Mouse (Mus musculus) layer of hippocampus, adult 8-10 months (tissue): ENCODE results near the gene Atp6v1c2. TPM values are rescaled to one million over a fixed set of nuclear protein-coding genes. Genes with fewer than 3 reads are reported as not detected.

Experiments used
- DNase-seq, 2 experiments: peaks; one replicate each; pipeline ENCODE4 v3.0.0; 2022; ENCODE audit warnings: low spot score in 2 of 2
- total RNA-seq, 4 experiments: library from RNA; stranded (reverse); gene quantifications; 2 replicates each; pipeline ENCODE4 v1.2.4; 2022

Atp6v1c2 gene
- 1 to 10 TPM; 2.2 to 3.6 (median 3.0) TPM for total RNA-seq

DNA sequence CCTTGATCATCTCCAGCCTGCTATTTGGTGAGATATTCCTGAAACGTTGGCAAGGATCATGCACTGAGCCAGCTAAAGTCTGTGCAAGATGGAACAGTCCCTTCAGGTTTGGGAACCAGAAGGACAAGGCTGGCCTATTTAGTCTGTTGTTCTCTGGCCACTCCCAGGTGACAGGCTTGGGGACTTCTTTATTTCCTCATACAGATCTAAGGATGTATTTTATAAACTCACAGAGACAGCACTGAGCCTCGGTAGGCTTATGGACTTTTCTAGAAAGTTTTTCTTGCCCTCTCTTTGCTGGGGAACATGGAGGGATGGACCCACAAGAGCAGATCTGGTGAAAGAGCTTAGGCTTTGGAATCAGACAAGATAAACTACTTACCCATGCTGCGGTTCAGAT lies at the start of gene Atp6v1c2:
Atp6v1c2 (minus strand) TSS at position 101 of the 400 bp plus-strand sequence.
- no peak for DNase-seq

GRCm38 (mm10) chr12:17376521-17376920 lies 47.4 kb upstream of the Atp6v1c2 start:
- DNase-seq, result no peak

DNA sequence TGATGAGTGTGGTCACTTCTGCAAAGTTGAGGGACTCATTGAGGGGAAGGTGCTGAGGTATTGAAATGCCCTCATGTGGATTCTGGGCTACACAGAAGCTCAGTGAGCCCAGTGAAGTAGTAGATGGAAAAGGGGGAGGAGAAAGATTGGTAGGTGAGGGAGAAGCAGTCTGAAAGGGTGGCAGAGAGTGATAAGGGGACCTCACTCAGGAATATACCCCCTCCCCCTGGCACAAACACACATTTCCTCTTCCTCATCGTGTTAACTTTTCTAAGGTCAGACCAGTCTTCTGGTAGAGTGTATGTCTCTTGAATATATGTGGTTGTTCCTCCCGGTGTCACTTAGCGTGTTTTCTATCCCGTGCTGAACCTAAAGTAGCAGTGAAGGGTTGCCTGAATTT lies 46.1 kb upstream of the Atp6v1c2 start:
- DNase-seq, result no peak

- DNase-seq, result no peak
Measured at GRCm38 (mm10) chr12:17373470-17373975, 44.4 kb upstream of the Atp6v1c2 start.

- no peak for DNase-seq
Measured at GRCm38 (mm10) chr12:17372696-17373095, 43.5 kb upstream of the Atp6v1c2 start.

DNA sequence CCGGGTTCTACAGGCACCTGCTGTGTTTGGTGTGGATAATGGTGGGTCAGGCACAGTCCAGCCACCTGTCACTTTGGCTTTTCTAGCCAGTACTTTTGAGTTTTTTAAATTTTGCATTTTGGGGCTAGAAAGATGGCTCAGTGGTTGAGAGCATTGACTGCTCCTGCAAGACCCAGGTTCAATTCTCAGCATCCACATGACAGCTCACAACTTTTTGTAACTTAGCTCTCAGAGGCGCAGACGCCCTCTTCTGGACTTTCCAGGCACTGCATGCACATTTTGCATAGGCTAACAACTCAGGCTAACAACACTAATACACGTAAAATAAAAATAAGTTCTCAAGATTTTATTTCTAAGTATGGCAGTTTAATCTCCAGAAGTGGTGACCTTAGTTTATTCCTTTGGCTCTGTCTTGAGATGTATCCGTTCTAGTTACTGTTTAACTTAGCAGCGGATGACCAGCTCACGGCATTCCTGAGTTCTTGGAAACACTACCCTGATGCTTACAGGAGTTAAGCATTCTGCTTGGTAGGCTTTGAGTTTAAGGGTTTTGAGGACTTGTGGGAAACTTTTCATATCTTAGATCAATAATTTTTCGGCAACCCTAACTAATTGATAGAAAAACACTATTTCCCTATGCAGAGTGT lies 42.6 kb upstream of the Atp6v1c2 start:
- no peak for DNase-seq

DNA sequence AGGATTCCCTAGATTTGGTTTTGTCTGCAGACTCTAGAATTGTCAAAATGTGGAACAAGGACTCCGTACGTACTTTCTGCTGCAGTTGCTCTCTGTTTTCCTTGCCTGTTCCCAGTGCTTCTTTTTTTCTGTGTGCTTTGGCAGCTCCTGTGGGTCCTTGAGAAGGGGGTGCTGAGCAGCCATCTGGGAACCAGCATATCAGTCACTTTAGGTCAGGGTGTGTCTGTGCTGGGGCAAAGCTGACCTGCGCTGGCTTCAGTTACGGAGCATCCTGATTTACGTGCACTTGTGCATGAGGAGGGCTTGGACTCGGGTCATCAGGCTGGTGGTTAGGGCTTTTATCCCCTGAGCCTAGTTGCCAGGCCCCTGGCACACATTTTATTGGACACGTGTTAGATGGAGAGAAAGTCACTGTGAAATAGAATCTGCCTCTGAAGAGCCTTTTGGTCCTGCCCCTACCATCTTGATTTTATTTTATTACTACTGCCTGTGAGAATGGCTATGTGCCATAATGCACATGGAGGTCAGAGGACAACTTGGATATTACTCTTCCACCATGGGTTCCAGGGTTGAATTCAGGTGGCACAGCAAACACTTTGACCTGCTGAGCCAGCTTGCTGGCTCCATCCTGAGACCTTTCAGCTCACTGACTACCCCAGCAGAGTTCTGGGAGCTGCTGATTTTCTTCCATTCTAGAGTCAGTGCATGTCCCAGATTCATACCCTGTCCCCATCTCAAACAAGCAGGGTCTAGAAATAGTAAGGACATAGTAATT lies 40.6 kb upstream of the Atp6v1c2 start:
- DNase-seq, result no peak

DNA sequence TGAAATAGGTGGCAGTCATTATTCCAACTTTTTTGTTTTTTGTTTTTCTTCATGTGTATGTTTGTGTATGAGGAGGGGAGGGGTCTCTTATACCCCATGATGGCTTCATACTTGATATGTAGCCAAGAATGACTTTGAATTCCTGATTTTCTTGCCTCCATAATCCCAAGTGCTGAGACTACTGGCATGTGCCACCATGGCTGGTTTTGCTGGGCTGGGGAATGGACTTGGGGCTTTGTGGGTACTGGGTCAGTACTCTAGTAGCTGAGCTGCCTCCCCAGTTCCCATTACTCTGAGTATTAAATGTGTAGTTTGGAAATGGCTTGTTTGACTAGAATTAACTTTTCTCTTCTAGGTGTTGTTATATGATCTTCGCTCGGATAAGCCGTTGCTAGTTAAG lies 40.0 kb upstream of the Atp6v1c2 start:
- DNase-seq, result no peak

DNA sequence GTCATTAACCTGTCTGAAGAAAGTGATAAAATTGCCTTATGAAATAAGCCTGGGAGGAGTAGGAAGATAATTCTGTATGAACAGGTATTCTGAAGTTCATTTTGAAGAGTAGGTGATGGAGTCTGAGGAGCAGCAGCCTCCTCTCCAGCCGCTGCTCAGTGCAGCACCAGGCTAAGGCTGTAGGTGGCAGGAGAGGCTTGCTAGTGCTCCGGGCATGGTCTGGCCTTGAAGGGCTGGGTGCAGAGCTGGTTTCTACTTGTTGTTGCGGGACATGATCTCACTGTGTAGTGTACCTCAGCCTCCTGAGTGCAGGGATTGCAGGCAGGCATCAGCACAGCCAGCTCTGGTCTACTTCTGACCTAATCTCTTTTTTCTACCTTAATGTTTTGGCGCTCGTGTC lies 37.8 kb upstream of the Atp6v1c2 start:
- peak; percentile 35 to 49 for DNase-seq

DNA sequence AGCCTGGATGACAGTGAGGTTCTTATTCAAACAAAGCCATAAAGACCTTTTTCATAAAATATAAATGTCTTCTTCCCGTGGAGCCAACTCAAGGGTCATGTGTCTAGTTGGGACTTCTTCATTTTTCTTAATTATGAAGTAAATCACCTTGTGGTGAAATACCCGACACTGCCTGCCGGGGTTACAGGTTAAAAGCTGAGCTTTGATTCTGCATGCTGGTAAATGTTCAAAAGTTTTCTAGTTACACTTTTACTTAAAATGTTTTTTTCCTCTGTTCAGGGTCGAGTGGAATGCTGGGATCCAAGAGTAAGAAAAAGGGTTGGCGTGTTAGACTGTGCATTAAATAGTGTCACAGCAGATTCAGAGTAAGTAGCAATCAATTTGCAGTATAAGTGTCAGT lies 33.2 kb upstream of the Atp6v1c2 start:
- DNase-seq, result no peak

DNA sequence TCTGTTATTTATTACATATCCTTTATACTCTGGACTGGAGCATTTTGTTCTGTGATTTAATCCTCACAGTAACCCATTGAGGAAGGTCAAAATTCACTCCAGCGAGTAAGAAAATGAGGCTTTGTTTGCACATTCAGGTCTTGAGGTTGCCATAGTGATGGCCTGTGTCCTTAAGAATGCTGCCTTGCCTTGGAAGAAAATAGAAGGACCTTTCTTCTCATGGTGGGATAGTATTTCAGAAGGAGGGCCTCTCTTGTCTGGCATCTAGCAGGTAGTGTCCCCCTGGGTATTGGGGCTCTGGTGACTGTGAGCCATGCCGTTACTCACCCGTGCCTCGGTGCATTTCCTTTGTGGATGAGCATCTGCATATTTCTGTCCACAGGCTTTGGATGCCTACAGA lies 31.5 kb upstream of the Atp6v1c2 start:
- DNase-seq, result no peak

- DNase-seq, result no peak
Measured at GRCm38 (mm10) chr12:17360104-17360503, 30.9 kb upstream of the Atp6v1c2 start.

- DNase-seq, result peak in 1 of 2 experiments; percentile 23
Measured at GRCm38 (mm10) chr12:17358981-17359380, 29.8 kb upstream of the Atp6v1c2 start.

DNA sequence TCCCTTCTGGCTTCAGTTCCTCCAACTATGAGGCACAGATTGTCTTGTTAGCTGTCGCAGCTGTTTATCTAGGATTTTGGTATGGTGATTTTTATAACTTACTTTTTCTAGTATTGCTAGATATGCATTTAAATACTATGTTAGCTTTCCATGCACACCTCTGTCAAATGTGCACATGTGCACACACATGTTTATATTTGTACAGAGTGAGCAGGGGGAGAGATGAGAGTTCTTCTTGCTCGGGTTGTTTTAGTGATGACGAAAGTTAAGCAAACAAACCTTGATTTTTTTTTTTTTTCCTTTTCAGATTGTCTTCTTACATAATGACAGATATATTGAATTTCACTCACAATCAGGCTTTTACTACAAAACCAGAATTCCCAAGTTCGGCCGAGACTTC lies 28.6 kb upstream of the Atp6v1c2 start:
- DNase-seq, result no peak

DNA sequence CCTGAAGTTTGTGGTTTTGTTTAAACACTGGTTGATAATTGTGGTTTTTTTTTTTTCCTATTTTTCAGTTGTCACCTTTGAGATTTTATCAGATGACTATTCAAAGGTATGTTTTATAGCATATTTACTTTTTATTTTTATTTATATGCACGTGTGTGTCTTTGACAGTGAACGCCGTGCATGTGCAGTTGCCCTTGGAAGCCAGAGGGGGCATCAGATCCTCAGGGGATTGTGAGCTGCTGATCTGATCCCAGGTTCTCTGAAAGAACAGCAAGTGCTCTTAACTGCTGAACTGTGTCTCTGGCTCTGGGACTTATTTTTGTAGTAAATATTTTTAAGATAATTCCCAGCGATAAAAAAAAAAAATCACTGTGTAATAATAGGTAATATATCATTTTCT lies 27.7 kb upstream of the Atp6v1c2 start:
- DNase-seq, result no peak

DNA sequence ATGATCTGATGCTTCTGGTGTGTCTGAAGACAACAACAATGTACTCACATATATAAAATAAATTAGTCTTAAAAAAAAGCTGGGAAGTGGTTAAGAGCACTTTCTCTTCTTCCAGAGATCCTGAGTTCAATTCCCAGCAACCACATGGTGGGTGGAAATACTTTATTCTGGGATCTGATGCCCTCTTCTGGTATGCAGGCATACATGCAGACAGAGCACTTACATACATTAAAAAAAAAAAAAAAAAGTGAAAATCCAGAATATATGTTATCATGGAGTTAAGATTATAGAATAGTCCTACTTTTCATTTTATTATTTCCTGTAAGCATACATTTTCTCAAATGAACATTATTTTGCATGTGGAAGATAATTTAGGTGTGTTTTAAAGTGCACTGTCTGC lies 20.9 kb upstream of the Atp6v1c2 start:
- DNase-seq, result no peak

GRCm38 (mm10) chr12:17348048-17349036 lies 19.2 kb upstream of the Atp6v1c2 start, which contains the start of gene Nol10:
Nol10 (plus strand) TSS chr12:17348458.
- peak; percentile 82 to 90 for DNase-seq

DNA sequence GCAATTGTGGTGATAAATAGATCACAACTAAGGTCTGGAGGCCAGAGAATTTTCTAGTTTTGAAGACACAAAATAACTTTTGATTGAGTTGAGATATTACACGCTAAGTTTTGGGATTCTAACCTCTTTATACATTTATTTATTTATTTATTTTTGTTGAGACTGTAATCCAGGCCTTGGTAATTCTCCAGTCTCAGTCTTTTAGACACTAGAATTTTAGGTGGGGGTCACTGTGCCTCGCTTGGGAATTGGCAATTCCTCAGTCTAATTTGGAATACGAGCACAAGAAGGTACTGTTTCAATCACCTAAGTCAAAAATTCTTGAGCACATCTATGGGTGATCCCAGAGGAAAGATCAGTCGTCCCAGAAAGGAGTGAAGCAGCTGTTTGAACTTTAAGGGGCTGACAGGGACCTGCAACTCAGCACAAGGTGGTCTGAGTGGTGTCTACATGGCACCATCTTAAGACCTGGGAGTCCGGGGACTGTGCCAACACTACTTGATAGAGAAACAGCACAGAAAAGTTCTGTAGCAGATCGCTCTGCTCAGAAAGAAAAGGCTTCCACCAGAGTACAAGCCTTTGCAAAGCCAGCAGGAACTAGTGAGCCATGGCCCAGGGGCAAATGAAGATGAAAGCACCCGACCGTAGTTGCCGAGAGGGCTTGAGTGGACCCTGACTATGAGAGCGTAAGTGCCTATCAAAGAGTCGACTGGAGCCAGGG lies 18.3 kb upstream of the Atp6v1c2 start:
- no peak for DNase-seq

GRCm38 (mm10) chr12:17339114-17339905 lies 10.2 kb upstream of the Atp6v1c2 start:
- DNase-seq, result no peak

GRCm38 (mm10) chr12:17338338-17338737 lies 9.2 kb upstream of the Atp6v1c2 start:
- no peak for DNase-seq
